Mouse (Mus musculus): ENCODE measurements around the gene Atp1b1. TPM values are rescaled to one million over a fixed set of nuclear protein-coding genes. Genes with fewer than 3 reads are reported as not detected.

Atp1b1 gene
- polyA plus RNA-seq, 1 experiment = 116 TPM

DNA sequence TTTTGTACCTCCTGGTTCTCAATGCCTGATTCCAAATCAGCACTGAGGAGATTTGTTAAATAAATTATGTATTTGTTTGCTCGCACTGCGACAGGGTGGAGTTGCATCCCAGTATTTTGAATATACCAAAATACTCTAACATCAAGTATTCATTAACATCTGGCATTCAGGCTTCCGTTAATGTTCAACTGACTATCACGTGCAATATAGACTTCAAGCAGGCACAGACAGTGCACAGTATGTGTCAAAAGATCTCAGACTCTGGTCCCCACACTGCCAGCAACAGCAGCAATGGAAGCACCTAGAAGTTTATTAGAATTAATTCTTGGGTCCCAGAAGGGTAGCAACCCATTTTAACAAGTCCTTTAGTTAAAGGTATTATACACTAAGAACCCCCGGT, 13.5 kb upstream of the Atp1b1 start:
- Histone ChIP-seq H3K4me3 (ENCODE audit: low read depth, low read length) (no peak overlapping the region), H3K9me3 (replicated peaks; ENCODE audit: control insufficient read depth, insufficient read depth, low read length, poor library complexity, severe bottlenecking) (no peaks in the 10 kb centered on the region; the same call in 1 of the 2 replicates), H3K9ac (ENCODE audit: low read depth, poor library complexity, severe bottlenecking) (no peak overlapping the region), H3K27me3 (ENCODE audit: control insufficient read depth, insufficient read depth, low read length, poor library complexity, severe bottlenecking) (no peaks in the 10 kb centered on the region), H3K36me3 (ENCODE audit: control insufficient read depth, insufficient read depth, low read length, poor library complexity, severe bottlenecking) (no peaks in the 10 kb centered on the region), H3K4me1 (ENCODE audit: control insufficient read depth, insufficient read depth, low read length) (peaks cover 2% of the 10 kb centered on the region), H3K27ac (ENCODE audit: insufficient read depth, low read length) (no peak overlapping the region)
- TF ChIP-seq POLR2A (IDR thresholded peaks at IDR 0.05; ENCODE audit: insufficient read depth, low read length) (no peak), EP300 (IDR thresholded peaks at IDR 0.05; ENCODE audit: insufficient read depth, low read depth, low read length) (no peak), CTCF (IDR thresholded peaks at IDR 0.05; ENCODE audit: low read depth, low read length) (no peak)

- H3K9ac ChIP-seq (ENCODE audit: low read depth, poor library complexity, severe bottlenecking) = no peak overlapping the region
- no peak overlapping the region for H3K27ac ChIP-seq (ENCODE audit: insufficient read depth, low read length)
- H3K4me1 ChIP-seq (ENCODE audit: control insufficient read depth, insufficient read depth, low read length) = peaks cover 2% of the 10 kb centered on the region
- no peaks in the 10 kb centered on the region for H3K27me3 ChIP-seq (ENCODE audit: control insufficient read depth, insufficient read depth, low read length, poor library complexity, severe bottlenecking)
- no peaks in the 10 kb centered on the region for H3K36me3 ChIP-seq (ENCODE audit: control insufficient read depth, insufficient read depth, low read length, poor library complexity, severe bottlenecking)
- no peak overlapping the region for H3K4me3 ChIP-seq (ENCODE audit: low read depth, low read length)
- TF ChIP-seq EP300 (IDR thresholded peaks at IDR 0.05; ENCODE audit: insufficient read depth, low read depth, low read length) (no peak), POLR2A (IDR thresholded peaks at IDR 0.05; ENCODE audit: insufficient read depth, low read length) (no peak), CTCF (IDR thresholded peaks at IDR 0.05; ENCODE audit: low read depth, low read length) (no peak)
- no peaks in the 10 kb centered on the region; the same call in 1 of the 2 replicates for H3K9me3 ChIP-seq (replicated peaks; ENCODE audit: control insufficient read depth, insufficient read depth, low read length, poor library complexity, severe bottlenecking)
Observed at GRCm38 (mm10) chr1:164470985-164471384, 12.8 kb upstream of the Atp1b1 start.

DNA sequence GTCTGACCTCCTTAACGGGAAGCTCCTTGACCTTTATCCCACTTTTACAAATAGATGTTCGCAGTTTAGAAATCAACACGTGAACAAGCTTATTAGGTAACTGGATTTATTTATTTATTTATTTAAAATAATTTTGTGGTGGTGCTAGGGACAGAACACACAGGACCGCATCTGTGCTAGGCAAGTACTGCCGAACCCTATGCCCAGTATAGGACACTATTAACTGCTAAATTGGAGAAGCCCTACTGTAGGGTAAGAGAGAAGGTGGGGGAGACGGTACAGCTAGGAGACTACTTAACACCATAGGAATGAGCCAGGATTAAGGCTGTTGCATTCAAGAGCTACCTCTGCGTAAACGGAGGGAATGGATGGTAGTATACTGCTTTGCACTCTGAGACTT, 10.2 kb upstream of the Atp1b1 start:
- no peak overlapping the region for H3K27ac ChIP-seq (ENCODE audit: insufficient read depth, low read length)
- no peaks in the 10 kb centered on the region for H3K27me3 ChIP-seq (ENCODE audit: control insufficient read depth, insufficient read depth, low read length, poor library complexity, severe bottlenecking)
- H3K36me3 ChIP-seq (ENCODE audit: control insufficient read depth, insufficient read depth, low read length, poor library complexity, severe bottlenecking) = no peaks in the 10 kb centered on the region
- H3K9ac ChIP-seq (ENCODE audit: low read depth, poor library complexity, severe bottlenecking) = no peak overlapping the region
- no peaks in the 10 kb centered on the region; the same call in 1 of the 2 replicates for H3K9me3 ChIP-seq (replicated peaks; ENCODE audit: control insufficient read depth, insufficient read depth, low read length, poor library complexity, severe bottlenecking)
- TF ChIP-seq CTCF (IDR thresholded peaks at IDR 0.05; ENCODE audit: low read depth, low read length) = no peak
- peaks cover 2% of the 10 kb centered on the region for H3K4me1 ChIP-seq (ENCODE audit: control insufficient read depth, insufficient read depth, low read length)
- no peak overlapping the region for H3K4me3 ChIP-seq (ENCODE audit: low read depth, low read length)

- H3K9ac ChIP-seq (ENCODE audit: low read depth, poor library complexity, severe bottlenecking) = no peak overlapping the region
- no peak overlapping the region for H3K27ac ChIP-seq (ENCODE audit: insufficient read depth, low read length)
- no peak for TF ChIP-seq EP300 (IDR thresholded peaks at IDR 0.05; ENCODE audit: insufficient read depth, low read depth, low read length)
- no peak for TF ChIP-seq CTCF (IDR thresholded peaks at IDR 0.05; ENCODE audit: low read depth, low read length)
- TF ChIP-seq POLR2A (IDR thresholded peaks at IDR 0.05; ENCODE audit: insufficient read depth, low read length) = no peak
- H3K27me3 ChIP-seq (ENCODE audit: control insufficient read depth, insufficient read depth, low read length, poor library complexity, severe bottlenecking) = no peaks in the 10 kb centered on the region
- H3K9me3 ChIP-seq (replicated peaks; ENCODE audit: control insufficient read depth, insufficient read depth, low read length, poor library complexity, severe bottlenecking) = no peaks in the 10 kb centered on the region
- no peak overlapping the region for H3K4me3 ChIP-seq (ENCODE audit: low read depth, low read length)
- H3K4me1 ChIP-seq (ENCODE audit: control insufficient read depth, insufficient read depth, low read length) = peaks cover 2% of the 10 kb centered on the region
- no peaks in the 10 kb centered on the region for H3K36me3 ChIP-seq (ENCODE audit: control insufficient read depth, insufficient read depth, low read length, poor library complexity, severe bottlenecking)
Observed at GRCm38 (mm10) chr1:164467406-164467805, 9.3 kb upstream of the Atp1b1 start.

GRCm38 (mm10) chr1:164461726-164462125, 3.6 kb upstream of the Atp1b1 start:
- no peak overlapping the region for H3K9ac ChIP-seq (ENCODE audit: low read depth, poor library complexity, severe bottlenecking)
- H3K9me3 ChIP-seq (replicated peaks; ENCODE audit: control insufficient read depth, insufficient read depth, low read length, poor library complexity, severe bottlenecking) = no peaks in the 10 kb centered on the region
- H3K27me3 ChIP-seq (ENCODE audit: control insufficient read depth, insufficient read depth, low read length, poor library complexity, severe bottlenecking) = no peaks in the 10 kb centered on the region
- no peak overlapping the region for H3K27ac ChIP-seq (ENCODE audit: insufficient read depth, low read length)
- TF ChIP-seq CTCF (IDR thresholded peaks at IDR 0.05; ENCODE audit: low read depth, low read length) = no peak
- TF ChIP-seq EP300 (IDR thresholded peaks at IDR 0.05; ENCODE audit: insufficient read depth, low read depth, low read length) = no peak
- no peak for TF ChIP-seq POLR2A (IDR thresholded peaks at IDR 0.05; ENCODE audit: insufficient read depth, low read length)
- H3K4me1 ChIP-seq (ENCODE audit: control insufficient read depth, insufficient read depth, low read length) = peaks cover 3% of the 10 kb centered on the region
- no peak overlapping the region for H3K4me3 ChIP-seq (ENCODE audit: low read depth, low read length)
- no peaks in the 10 kb centered on the region for H3K36me3 ChIP-seq (ENCODE audit: control insufficient read depth, insufficient read depth, low read length, poor library complexity, severe bottlenecking)

DNA sequence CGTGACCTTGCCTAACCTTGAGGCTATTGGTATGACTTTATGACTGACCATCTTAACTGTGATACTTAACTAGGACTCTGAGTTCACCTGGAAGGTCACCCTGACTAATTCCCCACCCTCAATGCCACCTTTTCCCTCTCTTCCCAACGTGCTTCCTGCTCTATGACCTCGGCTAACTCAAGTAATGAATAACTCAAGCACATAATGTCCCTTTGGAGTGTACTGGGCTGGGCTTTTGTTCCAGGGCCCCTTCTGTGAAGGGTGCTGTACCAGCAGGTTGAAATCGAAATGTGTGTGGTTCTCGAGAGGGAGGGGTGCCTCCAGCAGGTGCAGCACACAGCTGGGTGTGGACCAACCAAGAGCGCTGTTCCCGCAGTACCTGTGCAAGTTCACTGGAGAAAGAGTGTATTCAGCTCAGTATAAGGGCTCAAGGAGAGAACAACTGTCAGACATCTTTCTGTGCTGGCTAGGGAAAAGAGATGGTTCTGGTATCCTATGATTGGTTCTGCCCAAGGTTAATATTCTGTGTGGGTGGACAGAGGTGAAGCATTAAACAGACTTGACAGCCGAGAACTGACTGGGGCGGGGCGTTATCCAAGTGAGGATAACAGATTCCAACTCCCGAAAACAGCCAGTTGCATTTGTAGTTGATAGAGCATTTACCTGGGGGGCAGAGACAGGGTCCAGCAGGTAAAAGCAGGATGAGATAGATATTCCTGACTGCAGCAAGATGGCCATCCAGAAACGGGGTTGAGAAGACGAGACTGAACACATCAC, 3.0 kb upstream of the Atp1b1 start:
- Histone ChIP-seq H3K27ac (ENCODE audit: insufficient read depth, low read length) (no peak overlapping the region), H3K27me3 (ENCODE audit: control insufficient read depth, insufficient read depth, low read length, poor library complexity, severe bottlenecking) (no peaks in the 10 kb centered on the region), H3K4me1 (ENCODE audit: control insufficient read depth, insufficient read depth, low read length) (peaks cover 3% of the 10 kb centered on the region), H3K9me3 (replicated peaks; ENCODE audit: control insufficient read depth, insufficient read depth, low read length, poor library complexity, severe bottlenecking) (no peaks in the 10 kb centered on the region), H3K36me3 (ENCODE audit: control insufficient read depth, insufficient read depth, low read length, poor library complexity, severe bottlenecking) (no peaks in the 10 kb centered on the region), H3K4me3 (ENCODE audit: low read depth, low read length) (no peak overlapping the region), H3K9ac (ENCODE audit: low read depth, poor library complexity, severe bottlenecking) (no peak overlapping the region)
- no peak for TF ChIP-seq EP300 (IDR thresholded peaks at IDR 0.05; ENCODE audit: insufficient read depth, low read depth, low read length)
- no peak for TF ChIP-seq POLR2A (IDR thresholded peaks at IDR 0.05; ENCODE audit: insufficient read depth, low read length)
- no peak for TF ChIP-seq CTCF (IDR thresholded peaks at IDR 0.05; ENCODE audit: low read depth, low read length)

All from ES-Bruce4 (cell line).